Mouse (Mus musculus) adrenal gland, adult 18-20 months (tissue): Measurements from ENCODE around the gene Actn4. TPM values are rescaled to one million over a fixed set of nuclear protein-coding genes. Genes with fewer than 3 reads are reported as not detected.
"Not testable (repeated sequence)": the region's sequence is repeated elsewhere in the genome, so short reads cannot be mapped to it uniquely, and the experiment has no call there.

ENCODE experiments used
- DNase-seq, 2 experiments: peaks; one replicate each; pipeline ENCODE4 v3.0.0; 2021 to 2022; ENCODE audit warnings: low spot score in 2 of 2
- total RNA-seq, 2 experiments: library from RNA; stranded (reverse); gene quantifications; 1 replicate in 1 of 2; 2 replicates in 1 of 2; pipeline ENCODE4 v1.2.3; 2021

The Actn4 gene
- total RNA-seq, 2 experiments from 2014 or later, result 197 to 233 TPM

- no peak for DNase-seq
Measured at GRCm38 (mm10) chr7:28971029-28971428, 8.9 kb upstream of the Actn4 start.

- no peak for DNase-seq
Measured at GRCm38 (mm10) chr7:28969672-28970394, 7.7 kb upstream of the Actn4 start.

- no peak for DNase-seq
Measured at GRCm38 (mm10) chr7:28969271-28969670, 7.1 kb upstream of the Actn4 start.

- DNase-seq, result not testable (repeated sequence)
Measured at GRCm38 (mm10) chr7:28968120-28968519, 6.0 kb upstream of the Actn4 start.

GRCm38 (mm10) chr7:28966751-28967505 is 4.8 kb upstream of the Actn4 start:
- no peak for DNase-seq

- no peak for DNase-seq
Measured at GRCm38 (mm10) chr7:28966181-28966580, 4.0 kb upstream of the Actn4 start.

- DNase-seq, result no peak
Measured at GRCm38 (mm10) chr7:28965346-28965840, 3.3 kb upstream of the Actn4 start.

GRCm38 (mm10) chr7:28963399-28963923 is 1.3 kb upstream of the Actn4 start:
- DNase-seq, result no peak

GRCm38 (mm10) chr7:28961584-28961926 is 585 bp downstream of the Actn4 start:
- DNase-seq, result no peak

GRCm38 (mm10) chr7:28960354-28961046 is 1.6 kb downstream of the Actn4 start:
- no peak for DNase-seq

GRCm38 (mm10) chr7:28959505-28960045 is 2.6 kb downstream of the Actn4 start:
- no peak for DNase-seq

GRCm38 (mm10) chr7:28958770-28959169 is 3.4 kb downstream of the Actn4 start:
- no peak for DNase-seq

- DNase-seq, result no peak
Measured at GRCm38 (mm10) chr7:28957997-28958725, 4.0 kb downstream of the Actn4 start.

GRCm38 (mm10) chr7:28957286-28957685 is 4.9 kb downstream of the Actn4 start:
- DNase-seq, result no peak

GRCm38 (mm10) chr7:28956270-28956669 is 5.9 kb downstream of the Actn4 start:
- no peak for DNase-seq

- DNase-seq, result no peak
Measured at GRCm38 (mm10) chr7:28955295-28955897, 6.7 kb downstream of the Actn4 start.

GRCm38 (mm10) chr7:28954773-28955172 is 7.4 kb downstream of the Actn4 start:
- DNase-seq, result no peak

- DNase-seq, result no peak
Measured at GRCm38 (mm10) chr7:28953476-28954376, 8.4 kb downstream of the Actn4 start.

GRCm38 (mm10) chr7:28952786-28953185 is 9.4 kb downstream of the Actn4 start:
- DNase-seq, result no peak
